Mouse (Mus musculus) limb, embryonic 13.5 days (tissue): ENCODE data around the gene G430095P16Rik. TPM values are rescaled to one million over a fixed set of nuclear protein-coding genes. Genes with fewer than 3 reads are reported as not detected.

Experiments used
- ATAC-seq: fragments of 200-750 bp; cut with Nextera tagmentation; 2 replicates; pipeline ENCODE4 v1.8.0; 2017; ENCODE audit warnings: low read depth, moderate number of reproducible peaks, moderate TSS enrichment; ENCODE audit not compliant: low FRiP score
- H3K27ac ChIP-seq: fragments of 300-500 bp; sonication (generic); 2 replicates; pipeline ENCODE4 v1.5.1; 2015; ENCODE audit warnings: inconsistent platforms, mild to moderate bottlenecking, moderate library complexity
- H3K27me3 ChIP-seq: fragments of 300-500 bp; sonication (generic); 2 replicates; pipeline ENCODE4 v1.6.1; 2015; ENCODE audit warnings: mild to moderate bottlenecking, inconsistent platforms
- H3K36me3 ChIP-seq: fragments of 300-500 bp; sonication (generic); 2 replicates; pipeline ENCODE4 v1.6.1; 2015; ENCODE audit warnings: inconsistent platforms, mild to moderate bottlenecking, moderate library complexity
- H3K4me1 ChIP-seq: fragments of 300-500 bp; sonication (generic); 2 replicates; pipeline ENCODE4 v1.6.1; 2015; ENCODE audit warnings: inconsistent platforms
- H3K4me2 ChIP-seq: fragments of 300-500 bp; sonication (generic); replicated peaks from 2 replicates; pipeline ENCODE4 v1.6.1; 2015; ENCODE audit warnings: inconsistent platforms, mild to moderate bottlenecking, moderate library complexity
- H3K4me3 ChIP-seq: fragments of 300-500 bp; sonication (generic); 2 replicates; pipeline ENCODE4 v1.5.1; 2015; ENCODE audit warnings: moderate library complexity, mild to moderate bottlenecking, inconsistent platforms
- H3K9ac ChIP-seq: fragments of 300-500 bp; sonication (generic); 2 replicates; pipeline ENCODE4 v1.6.1; 2015; ENCODE audit warnings: mild to moderate bottlenecking, inconsistent platforms
- H3K9me3 ChIP-seq: fragments of 300-500 bp; sonication (generic); 2 replicates; pipeline ENCODE4 v1.6.1; 2016; ENCODE audit warnings: inconsistent platforms
- WGBS: fragments of 180-500 bp; shearing (Covaris S2); methylation state at CpG from one replicate; pipeline ENCODE4 v1.1.7; 2015; 5-methylcytosine and 5-hydroxymethylcytosine counted together
- polyA plus RNA-seq: library from polyadenylated mRNA; unstranded; fragments of >200 nt; fragmentation: Nextera tagmentation; extraction: Ambion mirVana; gene quantifications from 2 replicates; pipeline ENCODE4 v1.2.1, GENCODE M21; 2015

The G430095P16Rik gene
- polyA plus RNA-seq, 1 experiment from 2014 or later, result 7.1 TPM

GRCm38 (mm10) chr8:84729921-84730362 is 7.1 kb downstream of the G430095P16Rik start:
- H3K36me3 ChIP-seq, result peaks cover 65% of the 10 kb centered on the region
- H3K27ac ChIP-seq, result peak overlapping the region; percentile 39; the same call in 1 of the 2 replicates
- no peak for ATAC-seq
- peak overlapping the region; percentile 43; the same call in 1 of the 2 replicates for H3K9ac ChIP-seq
- no peak overlapping the region for H3K4me2 ChIP-seq
- no peaks in the 10 kb centered on the region for H3K27me3 ChIP-seq
- no peak overlapping the region for H3K4me3 ChIP-seq
- H3K9me3 ChIP-seq, result no peaks in the 10 kb centered on the region
- 93% methylated on average over 16 of the region's 16 CpGs for WGBS
- H3K4me1 ChIP-seq, result peaks cover 100% of the 10 kb centered on the region

GRCm38 (mm10) chr8:84730541-84731370 is 7.9 kb downstream of the G430095P16Rik start:
- Histone ChIP-seq H3K36me3 (peaks cover 61% of the 10 kb centered on the region), H3K9ac (peak overlapping the region; percentile 39; the same call in 1 of the 2 replicates), H3K4me1 (peaks cover 99% of the 10 kb centered on the region), H3K27ac (peak overlapping the region; percentile 52; the same call in 1 of the 2 replicates), H3K4me3 (no peak overlapping the region), H3K9me3 (no peaks in the 10 kb centered on the region), H3K4me2 (0 out of 2 replicates have a peak overlapping the region, but pooled peaks have one; percentile 2), H3K27me3 (no peaks in the 10 kb centered on the region)
- ATAC-seq, result no peak
- WGBS, result 59% methylated on average over 9 of the region's 9 CpGs

GRCm38 (mm10) chr8:84731371-84732177 is 8.8 kb downstream of the G430095P16Rik start:
- H3K27ac ChIP-seq, result peak overlapping the region; percentile 52; the same call in 1 of the 2 replicates
- H3K4me1 ChIP-seq, result peaks cover 99% of the 10 kb centered on the region
- no peak overlapping the region for H3K4me3 ChIP-seq
- no peak overlapping the region for H3K4me2 ChIP-seq
- no peaks in the 10 kb centered on the region for H3K9me3 ChIP-seq
- 74% methylated on average over 11 of the region's 11 CpGs for WGBS
- H3K9ac ChIP-seq, result peak overlapping the region; percentile 39; the same call in 1 of the 2 replicates
- H3K36me3 ChIP-seq, result peaks cover 56% of the 10 kb centered on the region
- ATAC-seq, result no peak
- 0 out of 2 replicates have a peak, but pooled peaks cover 6% of the 10 kb centered on the region for H3K27me3 ChIP-seq

GRCm38 (mm10) chr8:84732545-84732944 is 9.7 kb downstream of the G430095P16Rik start:
- 69% methylated on average over 5 of the region's 5 CpGs for WGBS
- H3K4me2 ChIP-seq, result no peak overlapping the region
- no peak overlapping the region for H3K9ac ChIP-seq
- H3K27ac ChIP-seq, result peak overlapping the region; percentile 52; the same call in 1 of the 2 replicates
- H3K9me3 ChIP-seq, result no peaks in the 10 kb centered on the region
- H3K36me3 ChIP-seq, result peaks cover 46% of the 10 kb centered on the region
- H3K4me1 ChIP-seq, result peaks cover 98% of the 10 kb centered on the region
- no peak for ATAC-seq
- no peak overlapping the region for H3K4me3 ChIP-seq
- 0 out of 2 replicates have a peak, but pooled peaks cover 9% of the 10 kb centered on the region for H3K27me3 ChIP-seq

- WGBS, result 50% methylated on average over 6 of the region's 6 CpGs
- peak overlapping the region; percentile 46; the same call in 1 of the 2 replicates for H3K9ac ChIP-seq
- ATAC-seq, result no peak
These were observed 10.2 kb downstream of the G430095P16Rik start for GRCm38 (mm10) chr8:84732996-84733395.

GRCm38 (mm10) chr8:84733959-84734358 is 11.2 kb downstream of the G430095P16Rik start:
- H3K4me2 ChIP-seq, result no peak overlapping the region
- WGBS, result 92% methylated on average over 6 of the region's 6 CpGs
- H3K4me1 ChIP-seq, result peaks cover 98% of the 10 kb centered on the region
- 0 out of 2 replicates have a peak overlapping the region, but pooled peaks have one; percentile 43 for H3K9ac ChIP-seq
- H3K27me3 ChIP-seq, result 0 out of 2 replicates have a peak, but pooled peaks cover 9% of the 10 kb centered on the region
- H3K36me3 ChIP-seq, result peaks cover 36% of the 10 kb centered on the region
- ATAC-seq, result no peak
- H3K4me3 ChIP-seq, result no peak overlapping the region
- no peaks in the 10 kb centered on the region for H3K9me3 ChIP-seq
- peak overlapping the region; percentile 15; the same call in 1 of the 2 replicates for H3K27ac ChIP-seq

More at GRCm38 (mm10) chr8:84732996-84733395, 10.2 kb downstream of the G430095P16Rik start:
- Histone ChIP-seq H3K27me3 (0 out of 2 replicates have a peak, but pooled peaks cover 9% of the 10 kb centered on the region), H3K4me2 (no peak overlapping the region; the same call in 1 of the 2 replicates), H3K4me1 (peaks cover 98% of the 10 kb centered on the region), H3K27ac (peak overlapping the region; percentile 52; the same call in 1 of the 2 replicates), H3K36me3 (peaks cover 42% of the 10 kb centered on the region), H3K9me3 (no peaks in the 10 kb centered on the region), H3K4me3 (no peak overlapping the region)

- peaks cover 98% of the 10 kb centered on the region for H3K4me1 ChIP-seq
- H3K4me3 ChIP-seq, result no peak overlapping the region
- H3K4me2 ChIP-seq, result no peak overlapping the region
- H3K27me3 ChIP-seq, result 0 out of 2 replicates have a peak, but pooled peaks cover 9% of the 10 kb centered on the region
- ATAC-seq, result no peak
- 76% methylated on average over 2 of the region's 2 CpGs for WGBS
- H3K36me3 ChIP-seq, result peaks cover 36% of the 10 kb centered on the region
- H3K9me3 ChIP-seq, result no peaks in the 10 kb centered on the region
- H3K27ac ChIP-seq, result no peak overlapping the region
- H3K9ac ChIP-seq, result no peak overlapping the region
These were observed 11.9 kb downstream of the G430095P16Rik start for GRCm38 (mm10) chr8:84734680-84735079.

GRCm38 (mm10) chr8:84735597-84735996 is 12.8 kb downstream of the G430095P16Rik start:
- peaks cover 98% of the 10 kb centered on the region for H3K4me1 ChIP-seq
- no peak overlapping the region for H3K4me3 ChIP-seq
- H3K4me2 ChIP-seq, result no peak overlapping the region
- 34% methylated on average over 2 of the region's 2 CpGs for whole genome bisulfite sequencing
- H3K36me3 ChIP-seq, result peaks cover 28% of the 10 kb centered on the region
- H3K27ac ChIP-seq, result no peak overlapping the region
- no peak for ATAC-seq
- 0 out of 2 replicates have a peak, but pooled peaks cover 9% of the 10 kb centered on the region for H3K27me3 ChIP-seq
- H3K9ac ChIP-seq, result 0 out of 2 replicates have a peak overlapping the region, but pooled peaks have one; percentile 48
- no peaks in the 10 kb centered on the region for H3K9me3 ChIP-seq

GRCm38 (mm10) chr8:84736521-84736920 is 13.7 kb downstream of the G430095P16Rik start:
- H3K27me3 ChIP-seq, result 0 out of 2 replicates have a peak, but pooled peaks cover 9% of the 10 kb centered on the region
- peak overlapping the region; percentile 48; the same call in 1 of the 2 replicates for H3K9ac ChIP-seq
- 79% methylated on average over 4 of the region's 4 CpGs for WGBS
- no peak overlapping the region for H3K4me3 ChIP-seq
- no peaks in the 10 kb centered on the region for H3K9me3 ChIP-seq
- H3K27ac ChIP-seq, result 0 out of 2 replicates have a peak overlapping the region, but pooled peaks have one; percentile 44
- ATAC-seq, result no peak
- H3K4me1 ChIP-seq, result peaks cover 98% of the 10 kb centered on the region
- H3K4me2 ChIP-seq, result no peak overlapping the region
- H3K36me3 ChIP-seq, result peaks cover 22% of the 10 kb centered on the region

- 0 out of 2 replicates have a peak, but pooled peaks have one; percentile 10 for ATAC-seq
- Histone ChIP-seq H3K4me2 (peak overlapping the region; percentile 48), H3K27me3 (0 out of 2 replicates have a peak, but pooled peaks cover 9% of the 10 kb centered on the region), H3K4me1 (peaks cover 98% of the 10 kb centered on the region), H3K27ac (peak overlapping the region; percentile 100), H3K36me3 (peaks cover 20% of the 10 kb centered on the region), H3K9ac (peak overlapping the region; percentile 58), H3K4me3 (no peak overlapping the region), H3K9me3 (no peaks in the 10 kb centered on the region)
- 2% methylated on average over 16 of the region's 16 CpGs for WGBS
These were observed 14.8 kb downstream of the G430095P16Rik start for GRCm38 (mm10) chr8:84737608-84738007.

- Histone ChIP-seq H3K27me3 (0 out of 2 replicates have a peak, but pooled peaks cover 9% of the 10 kb centered on the region), H3K4me1 (peaks cover 98% of the 10 kb centered on the region), H3K9ac (peak overlapping the region; percentile 58), H3K4me2 (peak overlapping the region; percentile 48), H3K9me3 (no peaks in the 10 kb centered on the region), H3K4me3 (no peak overlapping the region), H3K27ac (peak overlapping the region; percentile 100), H3K36me3 (peaks cover 19% of the 10 kb centered on the region)
- WGBS, result 16% methylated on average over 10 of the region's 10 CpGs
- ATAC-seq, result no peak
These were observed 15.5 kb downstream of the G430095P16Rik start for GRCm38 (mm10) chr8:84738266-84738665.
